ENCODE assay signal across 27 mouse cellular contexts in the genomic region with DNA sequence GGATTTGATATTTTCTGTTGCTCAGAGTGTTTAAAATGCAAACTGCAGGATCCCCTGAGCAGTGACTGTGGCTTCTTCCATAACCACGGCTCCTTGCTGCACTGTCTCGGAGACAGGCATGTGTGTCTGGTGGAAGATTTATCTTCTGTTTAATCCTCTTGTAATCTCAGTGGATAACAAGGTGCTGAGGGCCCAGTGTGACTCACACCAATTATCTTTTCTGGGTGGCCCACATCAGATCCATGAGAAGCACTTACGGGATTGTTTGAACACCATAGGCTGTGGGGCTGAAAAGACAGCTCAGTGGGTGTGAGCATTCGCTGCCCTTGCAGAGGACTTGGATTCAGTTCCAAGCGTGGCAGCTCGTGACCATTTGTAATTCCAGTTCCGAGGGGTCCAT.
"Had no signal": no experiment of that assay in that cellular context is flagged by ENCODE, and none has a peak within 500 bp of the region (broad histone marks: within the 10 kb centered on the region; RNA-seq: fewer than 3 reads in every experiment).

No protein-coding gene starts in this region.

- ATAC-seq: hindbrain, embryonic 16.5 days; inflammation-experienced regulatory T-cells, adult 6 months; intestine, embryonic 15.5 days; intestine, postnatal 0 days; liver, embryonic 12.5 days had no signal

- H3K9me3 ChIP-seq: heart, embryonic 13.5 days; heart, embryonic 15.5 days; hindbrain, embryonic 12.5 days; intestine, embryonic 15.5 days; kidney, embryonic 15.5 days; limb, embryonic 13.5 days; limb, embryonic 15.5 days; liver, embryonic 12.5 days had no signal

- DNase-seq: gastrocnemius, postnatal 14 days; gastrocnemius, postnatal 36 days; heart, adult 11 months; heart, adult 2 months; heart, postnatal 14 days; heart, postnatal 36 days; kidney, adult 18-20 months; kidney, adult 9 months; kidney, postnatal 14 days; kidney, postnatal 36 days; layer of hippocampus, adult 9-11 months; layer of hippocampus, postnatal 36 days; left cerebral cortex, postnatal 4 days had no signal

- H3K36me3 ChIP-seq: heart, embryonic 13.5 days; heart, embryonic 15.5 days; hindbrain, embryonic 12.5 days; intestine, embryonic 15.5 days; kidney, embryonic 15.5 days; limb, embryonic 13.5 days; limb, embryonic 15.5 days; liver, embryonic 12.5 days had no signal

- H3K4me1 ChIP-seq: hindbrain, embryonic 12.5 days; intestine, embryonic 15.5 days; limb, embryonic 15.5 days; liver, embryonic 12.5 days had no signal

- H3K4me3 ChIP-seq: heart, adult 2 months; heart, embryonic 13.5 days; heart, embryonic 15.5 days; hindbrain, embryonic 12.5 days; intestine, embryonic 15.5 days; kidney, embryonic 15.5 days; limb, embryonic 13.5 days; limb, embryonic 15.5 days; liver, embryonic 12.5 days had no signal

- H3K27ac ChIP-seq: heart, adult 2 months; heart, embryonic 13.5 days; heart, embryonic 15.5 days; hindbrain, embryonic 12.5 days; hindbrain, embryonic 14.5 days; intestine, embryonic 15.5 days; kidney, embryonic 15.5 days; kidney, postnatal 0 days; limb, embryonic 13.5 days; limb, embryonic 15.5 days; liver, embryonic 12.5 days had no signal

- H3K9ac ChIP-seq: heart, embryonic 13.5 days; heart, embryonic 15.5 days; hindbrain, embryonic 12.5 days; hindbrain, embryonic 14.5 days; intestine, embryonic 15.5 days; kidney, embryonic 15.5 days; limb, embryonic 13.5 days; limb, embryonic 15.5 days; liver, embryonic 12.5 days had no signal

- H3K27me3 ChIP-seq: heart, embryonic 13.5 days; heart, embryonic 15.5 days; hindbrain, embryonic 12.5 days; intestine, embryonic 15.5 days; kidney, embryonic 15.5 days; limb, embryonic 13.5 days; limb, embryonic 15.5 days; liver, embryonic 12.5 days had no signal

- H3K4me2 ChIP-seq: heart, embryonic 11.5 days; heart, embryonic 13.5 days; heart, embryonic 15.5 days; hindbrain, embryonic 12.5 days; hindbrain, embryonic 14.5 days; intestine, embryonic 15.5 days; kidney, embryonic 15.5 days; limb, embryonic 13.5 days; limb, embryonic 15.5 days; liver, embryonic 12.5 days had no signal
